Mouse (Mus musculus) layer of hippocampus, postnatal 14 days (tissue): Measurements from ENCODE around the gene Wdr82. TPM values are rescaled to one million over a fixed set of nuclear protein-coding genes. Genes with fewer than 3 reads are reported as not detected.

Experiments used
- DNase-seq, 2 experiments: peaks; one replicate each; pipeline ENCODE4 v3.0.0; 2021 to 2022; ENCODE audit warnings: low spot score in 2 of 2, mixed read lengths in 1 of 2
- long read RNA-seq, 2 experiments: library from polyadenylated mRNA; stranded (forward); transcript quantifications; one replicate each; pipeline ENCODE4 v2.0.0; 2021
- total RNA-seq, 2 experiments: library from RNA; stranded (reverse); gene quantifications; 2 replicates each; pipeline ENCODE4 v1.2.3; 2021

The Wdr82 gene
- total RNA-seq, result 100 to 1,000 TPM; 138 to 146 TPM
- long read RNA-seq, experiment 1, transcript Wdr82-201 (9 exons, 3,747 nt), result major isoform, 5 of 19 reads
- long read RNA-seq, experiment 1, partial matches to known transcripts, result 1 of 19 reads
- long read RNA-seq, experiment 1, other reads (novel, unspliced or antisense), result 13 of 19 reads
- long read RNA-seq, experiment 2, transcript Wdr82-201 (9 exons, 3,747 nt), result major isoform, 8 of 30 reads
- long read RNA-seq, experiment 2, partial matches to known transcripts, result 1 of 30 reads
- long read RNA-seq, experiment 2, other reads (novel, unspliced or antisense), result 21 of 30 reads

DNA sequence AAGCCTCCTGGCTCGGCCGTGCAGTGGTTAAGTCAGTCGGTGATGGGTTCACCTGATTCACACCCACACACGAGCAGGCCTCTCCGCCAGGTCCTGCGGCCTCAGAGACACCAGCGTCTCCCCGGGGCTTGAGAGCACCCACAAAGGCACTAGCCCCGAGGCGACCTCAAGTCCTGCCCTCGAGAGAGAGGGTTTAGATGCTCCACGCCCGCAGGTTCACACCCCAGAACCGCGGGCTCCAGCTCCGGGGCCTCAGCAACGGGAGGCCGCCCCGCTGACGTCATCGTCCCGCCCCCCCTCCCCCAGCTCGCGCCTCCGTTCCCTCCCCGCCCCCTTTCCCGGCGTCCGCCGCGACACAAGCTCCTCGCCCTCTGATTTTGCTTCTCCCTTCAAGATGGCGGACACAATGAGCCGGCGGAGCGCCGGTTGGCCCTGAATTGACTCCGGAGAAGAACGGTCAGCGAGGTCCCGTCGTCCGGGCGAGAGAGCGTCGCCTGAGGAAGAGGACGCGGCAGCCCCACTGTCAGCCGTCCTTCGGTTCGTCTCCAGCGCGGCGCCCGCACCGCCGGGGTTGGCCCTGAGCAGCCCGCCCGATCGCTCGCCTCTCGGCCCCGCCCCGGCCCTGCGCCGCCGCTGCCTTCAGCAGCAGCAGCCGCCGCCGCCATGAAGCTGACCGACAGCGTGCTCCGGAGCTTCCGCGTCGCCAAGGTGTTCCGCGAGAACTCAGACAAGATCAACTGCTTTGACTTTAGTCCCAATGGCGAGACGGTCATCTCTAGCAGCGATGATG is at the start of gene Wdr82:
Gene Wdr82, plus strand, starts transcription at position 373 of the 790 bp plus-strand sequence.
- DNase-seq, result peak; percentile 87 to 91

DNA sequence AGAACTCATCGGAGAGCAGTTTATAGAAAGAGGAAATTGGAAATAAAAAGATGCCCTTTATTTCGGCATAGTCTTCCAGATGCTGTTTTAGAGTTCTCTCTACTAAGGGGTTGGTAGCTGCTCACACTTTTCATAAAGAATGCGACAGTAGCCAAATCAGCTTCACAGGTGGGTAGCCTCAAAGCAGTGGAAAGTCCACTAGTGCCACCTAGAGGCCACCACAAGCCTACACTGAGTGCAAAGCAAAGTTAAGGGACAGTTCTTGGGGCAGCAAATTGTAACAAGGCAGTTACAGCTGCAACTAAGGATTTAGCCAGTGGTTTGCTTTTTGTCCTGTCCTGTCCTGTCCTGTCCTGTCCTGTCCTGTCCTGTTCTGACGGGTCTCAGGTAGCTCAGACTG is 47.1 kb upstream of the Wdr82 start:
- DNase-seq, result peak in 1 of 2 experiments; percentile 43

DNA sequence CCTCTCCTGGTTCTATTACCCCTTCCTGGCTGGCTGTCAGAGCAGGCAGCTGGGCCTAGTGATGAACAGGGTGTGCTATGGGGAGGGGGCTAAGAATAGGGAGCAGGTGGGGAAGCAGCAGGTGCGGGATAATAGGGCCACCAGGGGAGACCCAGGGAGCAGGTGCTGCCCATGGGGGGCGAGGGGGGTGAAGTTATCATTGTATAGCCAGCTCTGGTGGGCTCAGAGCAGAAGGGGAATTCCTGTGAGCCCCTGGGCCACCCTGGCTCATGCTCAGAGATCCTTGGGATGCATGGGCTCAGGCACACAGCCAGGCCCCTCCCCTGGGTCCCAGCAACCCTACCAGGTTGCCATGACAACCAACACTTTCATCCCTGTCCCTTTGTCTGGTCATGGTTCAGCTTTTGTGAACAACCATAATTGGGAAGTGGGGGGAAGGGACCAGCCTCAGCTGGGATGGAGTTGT is 43.9 kb upstream of the Wdr82 start:
- no peak for DNase-seq

DNA sequence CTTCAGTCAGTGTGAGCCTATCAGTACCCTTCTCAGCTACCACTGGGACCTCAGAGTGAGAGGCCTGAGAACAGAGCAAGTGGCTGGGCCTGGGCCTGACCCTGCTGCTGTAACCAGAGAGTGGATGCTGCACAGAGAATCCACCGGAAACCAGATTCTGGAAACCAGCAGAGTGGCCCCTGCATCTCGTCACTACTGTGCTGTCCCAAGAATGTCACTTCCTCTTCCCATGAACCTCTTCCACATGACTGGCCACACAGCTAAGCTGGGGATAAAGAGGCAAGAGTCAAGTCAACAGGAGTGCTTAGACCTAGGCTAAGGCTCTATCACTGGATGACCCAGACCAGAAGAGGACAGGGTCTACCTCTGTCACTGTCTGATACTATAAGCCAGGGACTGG is 41.7 kb upstream of the Wdr82 start:
- no peak for DNase-seq

DNA sequence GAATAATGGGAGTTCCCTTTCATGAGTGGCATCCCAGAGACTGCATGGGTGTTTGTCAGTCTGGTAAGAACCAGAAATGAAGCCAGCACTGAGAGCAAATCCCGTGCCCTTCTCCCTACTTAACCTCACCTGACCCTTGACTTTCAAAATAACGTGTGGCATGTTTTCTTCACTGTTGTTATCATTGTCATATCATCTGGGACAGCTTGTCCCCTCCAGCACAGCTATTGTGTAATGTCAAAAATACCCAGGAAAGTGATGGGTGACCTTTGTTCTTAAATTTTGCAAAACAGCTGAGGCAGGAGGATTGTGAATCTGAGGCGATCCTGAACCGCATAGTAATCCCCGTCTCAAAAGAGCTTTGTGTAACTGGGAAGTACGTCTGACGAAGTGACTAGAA is 40.5 kb upstream of the Wdr82 start:
- no peak for DNase-seq

DNA sequence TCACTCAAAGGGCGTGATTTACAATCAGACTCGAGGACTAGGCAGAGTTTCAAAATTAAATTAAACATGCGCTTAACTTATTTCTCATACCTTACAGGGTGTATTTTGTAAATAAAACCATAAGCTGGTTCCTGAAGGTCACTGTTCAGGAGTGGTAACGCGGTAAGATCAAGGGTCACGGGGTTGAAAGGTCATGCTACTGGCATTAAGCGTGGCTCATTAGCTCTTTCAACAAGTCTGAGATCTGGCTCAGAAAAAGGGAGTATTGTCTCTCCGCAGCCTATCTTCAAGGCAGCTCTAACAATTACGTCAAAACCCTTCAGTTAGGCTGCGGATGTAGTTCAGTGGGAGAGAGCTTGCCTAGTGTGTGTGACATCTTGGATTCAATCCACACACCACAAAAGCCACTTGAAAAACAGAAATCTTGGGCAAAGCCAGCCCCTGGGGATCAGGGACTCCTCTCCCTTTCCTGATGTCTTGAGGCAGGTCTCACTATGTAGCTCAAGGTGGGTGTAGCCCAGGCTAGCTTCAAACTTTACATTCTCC is 33.0 kb upstream of the Wdr82 start:
- DNase-seq, result no peak

DNA sequence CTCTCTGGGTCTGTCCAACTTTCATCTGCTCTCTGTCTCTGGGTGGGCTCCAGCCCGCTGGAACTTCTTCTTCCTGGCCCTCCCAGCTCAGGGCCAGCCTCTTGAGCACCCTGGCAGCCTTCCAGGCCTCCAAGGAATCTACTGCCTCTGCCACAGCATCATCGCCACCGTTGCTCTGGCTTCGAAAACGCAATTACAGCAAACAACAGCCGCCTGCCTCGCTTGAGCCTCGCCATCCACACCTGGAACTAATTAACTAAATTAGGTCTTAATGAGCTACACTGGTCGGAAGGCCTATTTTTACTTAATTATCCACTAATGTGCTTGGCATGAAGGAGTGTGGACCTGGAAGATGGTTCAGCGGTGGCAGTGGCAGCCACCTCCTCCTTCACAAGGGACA is 31.0 kb upstream of the Wdr82 start:
- DNase-seq, result no peak

DNA sequence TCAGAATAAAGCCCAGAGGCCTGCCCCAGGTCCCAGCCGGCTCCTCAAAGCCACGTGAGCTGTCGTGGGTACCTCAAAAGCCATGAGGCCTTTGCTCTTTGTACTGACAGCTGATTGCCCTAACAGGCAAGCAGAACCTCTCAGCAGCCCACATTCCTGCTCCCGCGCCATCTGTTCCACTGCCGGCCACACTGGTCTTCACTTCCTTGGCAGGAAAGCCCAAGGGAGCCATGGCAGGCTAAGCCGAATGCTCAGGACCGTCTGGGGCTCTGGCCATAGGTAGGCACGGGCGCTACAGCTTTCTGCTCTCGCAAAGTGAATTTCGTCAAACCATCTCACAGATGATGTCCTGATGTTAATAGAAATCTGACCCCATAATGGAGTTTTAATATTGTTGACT is 28.8 kb upstream of the Wdr82 start:
- DNase-seq, result no peak

DNA sequence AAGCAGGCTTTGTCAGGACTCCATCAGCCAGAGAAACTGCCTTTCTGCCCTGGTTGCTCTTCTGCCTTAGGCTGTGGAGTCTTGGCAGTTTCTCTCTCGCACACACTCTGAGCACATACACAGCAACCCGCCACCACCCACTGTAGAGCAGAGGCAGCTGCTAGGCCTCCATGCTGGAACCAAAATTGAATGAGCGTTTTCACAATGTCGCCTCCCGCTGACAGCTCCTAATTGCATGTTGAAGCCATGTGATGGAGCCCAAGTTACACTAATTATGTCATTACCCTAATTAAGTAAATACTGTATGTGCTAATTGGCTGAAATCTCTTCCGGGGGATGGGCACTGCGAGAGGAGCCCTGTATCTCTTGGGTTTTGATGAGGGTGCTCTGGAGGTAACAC is 26.6 kb upstream of the Wdr82 start:
- peak; percentile 47 to 77 for DNase-seq

DNA sequence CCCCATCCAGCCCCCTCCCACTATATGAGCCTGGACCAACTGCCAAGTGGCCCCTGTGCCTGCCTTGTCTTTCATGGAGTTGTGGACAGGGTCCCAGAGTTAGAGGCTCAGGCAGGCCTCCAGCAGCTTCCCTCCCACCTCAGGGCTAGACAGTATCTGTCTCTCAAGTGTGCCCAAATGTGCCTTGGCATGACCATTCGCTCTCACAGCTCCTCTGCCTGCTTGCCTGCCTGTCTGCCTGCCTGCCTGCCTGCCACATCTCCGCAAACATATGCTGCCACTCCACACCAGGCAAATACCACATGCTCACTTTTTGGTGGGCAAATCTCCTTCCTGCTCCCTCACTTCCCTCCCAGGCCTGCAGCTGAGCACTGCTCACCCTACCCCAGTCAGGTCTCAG is 25.1 kb upstream of the Wdr82 start:
- DNase-seq, result peak; percentile 36 to 54

DNA sequence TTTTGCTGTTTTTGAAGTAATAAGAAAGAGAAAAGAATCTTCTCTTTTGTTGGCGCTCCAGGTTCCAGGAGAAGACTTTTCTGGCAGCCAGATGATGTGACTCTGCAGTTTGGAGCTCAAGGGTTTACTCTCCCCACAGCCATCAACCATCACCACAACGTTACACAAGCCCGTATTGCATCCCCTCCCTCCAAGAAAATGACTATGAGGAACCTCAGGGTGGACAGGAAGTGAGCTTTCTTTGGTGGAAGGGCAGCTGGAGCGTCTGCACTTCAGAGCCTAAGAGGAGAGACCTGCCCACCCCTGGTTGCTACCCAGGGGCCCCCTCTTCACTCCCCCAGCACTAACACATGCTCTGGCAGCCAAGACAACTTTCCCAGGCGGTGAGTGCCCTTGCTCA is 23.4 kb upstream of the Wdr82 start:
- no peak for DNase-seq

DNA sequence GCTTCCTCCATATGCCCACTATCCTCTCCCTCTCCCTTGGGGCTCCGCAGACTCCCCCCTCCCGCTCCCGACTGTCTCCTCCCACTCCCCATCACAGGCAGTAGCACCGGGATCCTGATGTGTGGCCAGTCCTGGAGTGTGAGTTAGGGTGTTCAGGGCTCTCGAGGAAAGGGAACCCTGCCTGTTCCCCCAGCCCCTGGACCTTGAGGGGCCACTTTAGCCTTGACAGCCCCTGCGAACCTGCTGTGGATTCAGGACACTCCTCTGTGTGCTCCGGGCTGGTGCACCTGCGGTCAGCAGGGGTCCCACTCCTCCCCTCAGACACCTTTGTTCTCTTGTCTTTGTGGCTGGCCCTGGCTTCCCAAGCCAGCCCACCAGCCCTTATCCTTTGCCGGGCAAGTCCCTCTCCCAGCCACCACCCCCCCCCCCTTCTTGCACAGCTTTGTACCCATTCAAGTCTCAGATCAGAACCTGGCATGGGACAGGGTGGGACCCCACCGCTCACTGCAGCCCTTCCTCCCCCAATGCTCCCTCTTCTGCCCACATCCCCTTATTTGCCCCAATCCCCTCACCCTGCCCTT is 22.8 kb upstream of the Wdr82 start:
- DNase-seq, result no peak

DNA sequence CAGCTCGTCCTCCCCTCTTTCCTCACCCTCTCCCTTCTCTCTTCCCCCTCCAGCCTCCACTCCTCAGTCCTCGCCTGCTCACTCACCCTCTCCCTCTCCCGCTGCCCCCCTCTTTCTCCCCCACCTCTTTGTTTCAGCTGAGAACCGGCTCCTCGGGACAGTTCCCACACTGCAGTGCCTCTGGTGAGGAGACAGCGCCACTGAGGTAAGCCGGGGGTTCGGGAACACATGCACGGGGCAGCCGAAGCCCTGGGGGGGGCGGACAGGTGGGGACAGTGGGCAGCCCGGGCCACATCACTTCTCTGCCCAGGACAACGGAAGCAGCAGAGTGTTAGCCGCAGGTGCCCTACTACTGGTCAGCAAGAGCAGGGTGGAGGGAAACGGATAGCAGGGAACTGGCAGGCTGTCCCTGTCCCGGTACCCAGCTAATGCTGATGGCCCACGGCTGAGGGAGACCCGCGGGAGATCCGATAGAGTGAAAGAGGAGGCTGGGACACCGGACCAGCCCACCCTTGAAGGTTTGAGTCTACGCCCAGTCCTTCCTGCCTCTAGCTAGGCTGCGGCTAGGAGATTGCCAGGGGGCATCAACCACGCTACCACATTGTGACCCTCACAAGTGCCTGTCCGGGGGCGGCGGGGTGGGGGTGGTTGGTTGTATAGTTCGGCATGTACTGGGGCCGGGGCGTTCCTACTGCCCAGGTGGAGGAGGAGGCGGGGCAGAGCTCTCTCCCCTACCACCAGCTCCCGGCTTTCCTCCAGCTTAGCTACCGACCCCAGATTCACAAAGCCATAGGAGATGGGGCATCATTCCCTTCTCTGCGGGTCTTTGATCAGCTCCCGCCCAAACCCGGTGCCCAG is 22.0 kb upstream of the Wdr82 start:
- DNase-seq, result no peak

DNA sequence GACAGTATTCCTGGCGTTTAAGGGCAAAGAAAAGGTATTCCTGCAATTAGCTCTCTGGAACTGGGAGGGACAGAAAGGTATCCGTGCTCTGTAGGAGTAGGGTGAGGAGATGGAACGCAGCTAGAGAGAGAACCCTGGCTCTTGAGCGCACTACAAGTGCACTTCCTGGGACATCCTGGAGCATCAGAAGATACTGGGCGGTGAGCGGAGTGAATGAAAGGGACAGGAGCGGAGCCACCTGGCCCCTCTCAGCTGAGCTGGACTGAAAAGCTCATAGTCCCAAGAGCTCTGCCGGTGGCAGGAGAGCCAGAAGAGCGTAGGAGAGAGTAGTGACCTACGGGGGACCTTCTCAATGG is 21.4 kb upstream of the Wdr82 start:
- no peak for DNase-seq

DNA sequence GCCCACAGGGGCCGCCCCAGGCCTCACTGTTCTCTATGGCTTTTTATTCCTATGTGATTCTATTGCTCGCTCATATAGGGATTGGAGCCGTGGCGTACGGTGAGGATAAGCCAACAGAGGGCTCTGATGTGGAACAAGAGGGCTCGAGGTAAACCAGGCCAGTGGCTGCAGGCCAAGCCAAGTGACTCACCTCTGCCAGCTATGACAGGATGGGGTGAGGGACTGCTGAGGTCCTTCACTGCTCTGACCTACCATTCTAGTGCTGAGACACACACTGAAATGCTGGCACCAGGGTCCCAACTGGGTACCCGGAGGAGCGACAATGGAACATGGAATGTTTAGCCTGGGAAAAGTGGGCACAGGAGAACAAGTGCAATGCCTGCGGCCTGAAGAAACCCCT is 16.6 kb upstream of the Wdr82 start:
- no peak for DNase-seq

DNA sequence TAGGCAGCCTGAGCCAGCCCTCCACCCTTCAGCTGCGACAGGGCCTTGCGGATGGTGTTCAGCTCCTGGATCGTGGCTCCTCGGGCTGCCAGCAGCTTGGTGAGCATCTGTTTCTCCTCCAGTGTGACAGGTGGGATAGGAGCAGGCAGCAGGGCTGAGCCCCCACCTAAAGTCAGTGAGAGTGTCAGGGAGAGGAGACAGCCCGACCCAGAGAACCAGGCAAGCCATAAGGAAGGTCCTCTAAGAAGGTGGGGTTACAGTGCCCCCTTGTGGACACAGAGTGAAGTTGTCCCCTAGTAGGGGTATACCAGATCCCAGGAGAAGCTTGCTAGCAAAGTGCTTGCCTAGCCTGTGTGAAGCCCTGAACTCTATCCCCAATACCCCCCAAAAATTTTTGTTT is 14.3 kb upstream of the Wdr82 start:
- peak; percentile 57 to 77 for DNase-seq

DNA sequence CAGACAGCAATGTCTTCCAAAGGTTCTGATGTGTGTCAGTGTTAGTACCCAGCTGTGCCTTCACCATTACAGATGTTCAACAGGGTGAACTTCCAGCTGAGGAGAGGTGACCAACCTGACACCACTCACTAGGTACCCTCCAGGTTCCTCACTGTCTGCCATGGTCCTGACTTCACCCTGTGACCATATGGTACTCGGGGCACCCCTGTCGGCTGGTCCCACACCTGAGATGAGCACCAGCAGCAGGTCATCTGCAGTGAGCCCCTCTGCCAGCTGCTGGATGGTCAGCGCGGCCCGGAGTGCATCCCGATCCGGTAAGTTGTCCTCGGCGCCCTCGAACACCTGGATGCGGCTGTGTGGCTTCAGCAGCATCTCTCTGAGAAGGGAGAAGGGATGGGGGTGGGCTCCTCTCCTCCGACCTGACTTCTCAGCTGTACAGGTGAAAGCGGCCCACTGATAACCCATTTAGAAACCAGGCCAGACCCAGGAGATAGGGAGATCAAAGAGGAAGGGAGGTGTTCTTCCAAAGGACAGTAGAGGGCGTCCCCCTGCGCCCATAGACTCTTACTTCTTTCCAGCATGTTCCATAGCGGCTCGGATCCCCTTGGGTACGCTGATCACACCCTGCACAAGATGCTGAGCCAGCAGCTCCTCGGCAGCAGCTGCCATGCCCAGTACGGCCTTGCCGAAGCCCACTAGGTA is 13.7 kb upstream of the Wdr82 start:
- DNase-seq, result no peak

DNA sequence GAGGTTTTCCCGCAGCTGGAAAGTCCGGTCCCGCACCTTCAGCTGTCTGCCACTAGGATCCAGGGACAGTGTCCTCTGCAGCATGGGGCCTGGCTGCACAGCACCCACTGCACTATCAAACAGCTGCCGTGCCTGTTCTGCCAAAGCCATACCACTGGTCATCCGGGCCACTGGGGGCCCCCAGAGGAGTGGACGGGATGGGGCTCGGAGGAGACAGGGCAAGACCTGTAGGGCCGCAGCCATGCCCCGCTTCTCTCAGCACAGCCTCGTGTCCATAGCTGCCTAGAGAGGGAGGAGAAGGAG is 13.2 kb upstream of the Wdr82 start:
- no peak for DNase-seq

DNA sequence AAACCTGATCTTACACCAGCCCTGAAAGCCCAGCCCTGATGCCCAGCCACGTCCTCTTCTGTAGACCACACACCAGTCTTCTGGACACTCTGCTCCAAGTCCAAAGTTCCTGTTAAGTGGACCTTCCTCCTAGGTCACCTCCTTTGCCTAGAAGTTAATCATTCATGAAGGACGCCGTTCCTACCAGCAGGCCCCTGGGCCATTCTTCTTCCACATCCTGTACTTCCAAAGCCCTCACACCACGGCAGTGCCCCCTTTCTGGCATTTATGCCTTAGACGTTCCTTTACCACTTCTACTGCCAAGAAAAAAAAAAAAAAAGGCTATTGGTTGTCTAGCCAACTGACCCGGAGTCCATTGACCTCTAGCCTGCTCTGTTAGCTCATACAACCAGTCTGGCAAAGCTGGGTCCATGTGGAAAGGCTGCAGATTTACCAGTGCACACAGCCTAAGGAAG is 12.7 kb upstream of the Wdr82 start, which contains the start of gene Glyctk:
Gene Glyctk, minus strand, starts transcription at position 102 of the 455 bp plus-strand sequence.
- no peak for DNase-seq

DNA sequence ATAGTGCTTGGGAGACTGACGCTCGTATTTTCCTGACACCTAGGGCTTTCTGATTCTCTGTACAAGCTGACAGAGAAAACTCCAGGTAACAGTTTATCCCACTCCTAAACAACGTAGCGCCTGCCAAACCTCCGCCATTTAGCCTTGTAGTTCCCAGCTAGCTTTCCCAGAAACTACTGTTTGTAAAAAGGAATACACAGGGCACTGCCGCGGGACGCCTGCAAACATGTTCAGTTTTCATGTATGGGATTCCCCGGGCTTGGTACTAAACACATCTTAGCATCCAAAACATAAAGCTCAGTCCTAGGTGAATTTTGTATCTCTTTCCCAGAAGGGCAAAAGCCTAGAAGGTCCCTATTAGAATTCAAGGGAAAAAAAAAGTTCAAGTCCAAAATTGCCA is 11.5 kb upstream of the Wdr82 start:
- no peak for DNase-seq
